Mouse (Mus musculus) cerebellum, postnatal 25 days (tissue): ENCODE results near the gene Ebf1.

Experiments used
- DNase-seq, 2 experiments: peaks; one replicate each; pipeline ENCODE4 v3.0.0; 2021; ENCODE audit warnings: mixed read lengths in 2 of 2

The Ebf1 gene

DNA sequence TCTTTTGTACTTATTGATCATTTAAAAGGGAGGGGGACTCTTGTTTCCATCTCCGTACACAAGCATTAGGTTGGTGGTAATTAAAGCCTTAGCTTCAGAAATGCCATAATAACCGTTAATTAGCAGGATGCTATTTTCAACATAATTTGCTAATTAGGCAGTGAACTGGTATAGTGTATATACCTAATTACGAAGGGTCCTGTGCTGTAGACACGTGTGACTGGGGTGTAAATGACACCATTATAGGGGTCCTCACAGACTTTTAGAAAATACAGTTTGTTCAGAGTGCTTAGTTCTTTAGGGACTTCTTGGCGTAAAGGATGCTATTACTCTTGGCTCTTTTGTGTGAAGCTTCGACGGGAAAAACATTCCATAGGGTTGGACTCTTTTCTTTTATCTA is 167.9 kb downstream of the Ebf1 start:
- no peak for DNase-seq

DNA sequence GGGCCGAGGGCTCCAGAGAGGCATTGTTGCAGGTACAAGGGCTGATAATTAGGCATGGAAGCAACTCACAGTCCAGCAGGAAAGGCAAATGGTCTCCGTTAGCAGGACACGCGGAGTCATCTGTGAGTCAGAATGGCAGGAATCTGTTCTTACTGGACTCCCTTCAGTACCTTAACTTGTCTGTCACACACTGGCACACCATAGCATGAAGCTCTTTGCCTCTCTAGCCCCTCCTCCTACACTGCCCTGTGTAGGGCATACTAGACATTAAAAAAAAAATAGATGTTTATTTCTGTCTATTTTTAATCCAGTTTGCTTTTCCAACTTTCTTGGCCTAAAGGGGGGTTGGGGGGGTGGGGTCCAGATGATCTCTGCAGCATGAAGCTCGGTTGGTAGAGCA is 168.4 kb downstream of the Ebf1 start:
- no peak for DNase-seq

DNA sequence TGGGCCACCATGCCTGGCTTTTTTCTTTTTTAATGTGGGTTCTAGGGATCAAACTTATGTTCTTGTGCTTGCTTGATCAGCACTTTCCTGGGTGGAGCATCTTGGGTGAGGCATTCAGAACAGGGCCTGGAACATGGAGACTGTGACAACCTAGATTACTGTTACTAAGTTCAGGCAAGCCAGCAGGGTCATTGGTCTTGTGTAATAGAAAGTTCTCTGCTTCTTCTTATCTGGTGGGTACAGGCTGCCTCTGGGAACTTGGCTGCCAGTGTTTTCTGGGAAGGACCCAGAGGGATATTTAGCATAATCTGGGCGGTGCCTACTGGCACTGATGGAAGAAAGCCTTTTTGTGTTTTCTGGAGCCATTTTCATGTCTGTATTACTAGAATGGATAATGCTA is 170.9 kb downstream of the Ebf1 start:
- DNase-seq: no peak

DNA sequence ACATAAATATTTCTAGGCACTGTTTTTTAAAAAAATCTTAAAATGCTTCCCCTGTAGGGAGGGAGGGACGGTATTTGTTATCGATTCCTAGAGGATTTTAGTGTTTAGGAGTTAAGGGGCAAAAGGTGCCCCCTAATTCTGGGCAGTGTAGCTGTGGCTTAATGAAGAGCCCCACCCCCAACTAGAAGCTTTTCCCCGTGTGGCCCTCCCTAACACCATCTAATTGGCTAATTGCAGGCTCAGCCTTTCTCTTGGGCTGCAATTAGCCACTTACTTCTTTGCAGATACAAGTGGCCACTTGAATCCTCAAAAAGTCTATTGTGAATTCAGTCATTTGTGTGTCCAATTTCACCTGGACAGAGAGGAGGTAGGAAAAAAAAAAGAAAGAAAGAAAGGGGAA is 175.7 kb downstream of the Ebf1 start:
- DNase-seq: no peak

DNA sequence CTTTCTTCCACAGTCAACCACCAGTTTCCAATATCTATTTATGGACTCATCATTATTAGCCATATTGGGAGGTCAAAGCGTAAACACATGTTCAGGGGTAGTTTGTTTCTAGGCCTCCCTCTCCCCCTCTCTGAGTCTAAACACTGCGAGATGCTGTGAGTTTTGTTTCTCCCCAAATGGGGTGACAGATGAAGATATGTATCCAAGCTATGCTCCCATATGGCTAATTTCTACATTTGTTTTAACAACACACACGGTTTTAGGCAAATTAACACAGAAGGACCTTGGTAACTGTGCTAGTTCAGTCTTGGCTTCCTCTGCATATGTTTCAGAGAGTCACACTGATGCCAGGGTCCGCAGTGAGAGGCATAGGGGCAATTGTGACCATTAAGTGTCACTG is 177.8 kb downstream of the Ebf1 start:
- DNase-seq: no peak

DNA sequence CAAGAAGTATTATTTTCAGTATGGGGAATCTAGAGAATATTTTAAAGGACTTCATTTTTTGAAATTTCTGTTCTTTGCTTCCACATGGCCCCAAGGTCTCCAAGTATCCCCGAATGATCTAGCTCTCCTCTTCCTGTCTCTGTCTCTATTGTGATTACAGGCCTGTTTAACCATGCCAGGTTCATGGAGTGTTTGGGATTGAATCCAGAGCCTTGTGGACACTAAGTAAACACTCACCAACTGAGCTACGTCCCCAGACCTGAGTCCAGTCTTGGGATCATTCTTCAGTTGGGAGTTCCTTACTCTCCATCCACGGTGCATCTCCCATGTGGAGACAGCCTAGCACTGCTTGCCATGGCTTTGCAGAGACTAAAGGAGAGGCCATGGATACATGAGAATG is 178.7 kb downstream of the Ebf1 start:
- DNase-seq: peak; percentile 18 to 62

DNA sequence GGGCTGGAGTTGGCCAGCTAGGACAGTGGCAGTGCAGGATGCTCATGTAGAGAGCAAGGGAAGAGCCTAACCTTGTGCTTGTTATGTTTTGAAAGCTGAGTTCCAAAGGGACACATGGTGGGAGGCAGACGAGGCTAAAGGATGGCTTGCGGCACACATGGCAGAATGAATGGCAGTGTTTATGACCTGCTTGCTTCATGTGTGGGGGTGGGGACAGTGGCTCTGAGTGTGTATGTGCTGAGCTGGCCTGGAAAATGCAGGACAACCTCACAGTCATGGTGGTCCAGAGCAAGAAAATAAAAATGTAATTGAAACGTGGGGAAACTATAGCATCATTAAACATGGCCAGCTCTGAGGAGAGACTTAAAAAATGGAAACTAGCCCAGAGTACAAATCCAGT is 181.2 kb downstream of the Ebf1 start:
- no peak for DNase-seq

DNA sequence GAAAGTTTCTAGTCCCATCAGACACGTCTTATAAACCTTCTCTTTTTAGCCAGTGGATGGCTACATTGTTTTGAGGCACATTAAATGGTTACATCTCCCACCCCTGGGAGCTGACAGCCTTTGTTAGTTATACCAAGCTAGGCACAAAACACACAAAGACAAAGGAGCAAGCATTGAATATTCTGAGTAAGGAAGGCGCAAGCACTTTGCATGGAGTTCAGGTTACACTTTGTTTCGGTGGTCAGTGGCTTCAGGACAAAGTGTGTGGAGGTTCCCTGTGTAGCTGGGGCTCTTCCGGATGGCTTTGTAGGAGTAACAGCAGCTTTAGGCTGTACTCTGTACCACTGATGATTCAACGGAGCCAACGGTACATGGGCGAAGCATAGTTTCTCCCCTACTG is 186.9 kb downstream of the Ebf1 start:
- DNase-seq: no peak

DNA sequence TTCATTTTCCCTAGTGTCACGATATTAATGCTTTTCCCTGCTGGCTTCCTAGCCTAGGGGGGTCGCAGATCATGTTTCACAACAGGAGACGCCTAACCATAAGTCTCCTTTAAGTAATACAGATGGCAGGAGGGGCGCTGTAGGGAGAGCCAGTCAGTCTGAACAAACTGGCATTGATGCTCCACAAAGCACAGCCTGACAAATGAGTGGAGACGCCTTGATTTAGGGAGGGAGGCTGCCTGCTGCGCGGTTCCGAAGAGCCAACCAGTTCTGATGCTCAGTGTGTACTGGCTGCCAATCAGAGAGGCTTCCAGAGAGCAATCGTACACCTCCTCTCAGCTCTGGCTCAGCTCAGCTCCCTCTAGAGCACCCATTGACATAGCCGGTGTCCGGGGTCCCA is 189.5 kb downstream of the Ebf1 start:
- DNase-seq: peak; percentile 81 to 86

DNA sequence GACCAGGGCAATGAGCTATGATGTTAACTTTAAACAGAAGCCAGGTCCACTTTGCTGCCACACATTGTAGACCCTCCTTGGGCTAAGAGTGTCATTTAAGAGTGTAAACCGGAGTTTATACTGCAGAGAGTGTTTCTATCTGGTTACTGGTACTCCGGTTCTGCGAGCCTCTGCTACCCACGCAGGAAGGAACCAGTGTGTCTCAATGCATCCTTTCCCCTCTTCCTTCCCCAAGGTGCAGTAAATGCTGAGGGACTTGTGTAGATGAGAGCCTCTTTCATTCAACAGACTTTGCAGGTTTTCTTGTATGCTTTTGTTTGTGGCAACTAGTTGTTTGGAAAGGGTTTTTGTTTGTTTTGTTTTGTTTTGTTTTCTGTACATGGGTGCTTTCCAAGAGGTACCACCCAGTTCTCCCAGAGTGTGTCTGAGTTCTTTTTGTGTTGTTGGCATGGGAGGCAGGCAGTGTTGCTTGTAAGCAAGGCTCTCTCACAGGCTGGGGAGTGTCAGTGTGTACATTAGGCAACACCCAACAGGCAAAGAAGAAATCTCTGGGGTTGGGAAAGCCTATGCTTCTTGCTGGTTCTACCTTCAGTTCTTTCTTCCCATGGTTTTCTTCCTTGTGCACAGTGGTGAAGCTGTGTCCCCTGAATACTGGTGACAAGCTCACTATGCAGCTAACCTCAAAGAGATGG is 191.9 kb downstream of the Ebf1 start:
- DNase-seq: no peak

DNA sequence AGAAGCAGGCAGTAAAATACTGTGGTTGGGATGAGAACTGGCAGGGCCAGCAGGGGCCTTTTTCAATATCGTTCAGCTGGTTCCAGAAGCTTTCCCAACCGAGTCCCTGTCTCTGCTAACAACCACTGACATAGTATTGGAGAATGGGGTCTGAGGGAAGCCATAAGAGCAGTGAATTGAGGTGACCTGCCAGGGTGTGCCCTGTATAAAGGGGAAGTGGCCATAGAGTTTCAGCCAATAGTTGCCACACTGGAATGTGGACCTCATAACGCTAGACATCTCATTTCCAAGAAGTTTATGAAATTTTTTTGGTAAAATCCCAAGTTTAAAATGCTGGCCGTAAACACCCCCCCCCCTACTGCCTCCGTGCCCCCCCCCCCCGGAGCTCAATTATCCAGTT is 193.9 kb downstream of the Ebf1 start:
- DNase-seq: no peak

DNA sequence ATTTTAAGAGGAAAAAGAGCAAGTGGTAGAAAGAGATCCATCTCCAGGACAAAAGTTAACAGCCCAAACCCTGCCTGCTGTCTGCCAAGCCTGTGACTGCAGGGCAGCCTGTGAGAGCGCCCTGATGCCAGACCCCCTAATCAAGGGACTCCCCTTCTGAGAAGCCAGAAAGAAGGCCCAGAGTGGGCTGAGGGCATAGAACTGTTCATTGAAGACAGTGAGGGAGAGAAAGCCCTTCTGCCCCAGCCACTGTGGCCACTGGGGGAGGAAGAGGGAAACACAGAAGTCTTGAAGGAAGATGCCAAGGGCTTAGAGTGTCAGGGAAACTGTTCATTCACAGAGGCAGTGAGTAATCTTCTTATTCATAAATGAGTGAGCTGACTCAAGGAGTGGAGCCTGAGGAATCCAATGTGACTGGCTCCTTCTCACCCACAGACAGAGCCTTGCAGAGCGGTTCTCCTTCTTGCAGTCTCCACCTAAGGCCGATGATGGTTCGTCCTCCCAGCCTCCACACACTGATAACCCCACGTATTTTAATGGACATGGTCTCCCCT is 195.2 kb downstream of the Ebf1 start:
- DNase-seq: no peak

DNA sequence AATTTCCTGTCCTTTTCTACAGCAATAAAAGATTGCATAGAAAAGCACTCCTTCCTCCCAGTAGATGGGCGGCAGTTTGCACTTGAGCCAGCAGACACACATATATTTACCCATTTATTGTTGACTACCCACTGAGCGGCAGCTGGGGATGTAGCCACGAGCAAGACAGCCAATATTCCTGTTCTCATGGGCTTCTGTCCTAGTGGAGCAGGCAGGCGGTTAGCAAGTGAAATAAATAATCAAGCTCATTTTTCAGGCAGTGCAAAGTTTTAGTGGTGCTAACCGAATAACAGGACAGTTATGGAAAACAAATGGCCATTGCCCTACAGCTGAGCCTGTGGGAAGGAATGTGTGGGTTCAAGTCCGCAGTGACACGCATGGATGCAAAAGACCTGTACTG is 196.4 kb downstream of the Ebf1 start:
- no peak for DNase-seq

DNA sequence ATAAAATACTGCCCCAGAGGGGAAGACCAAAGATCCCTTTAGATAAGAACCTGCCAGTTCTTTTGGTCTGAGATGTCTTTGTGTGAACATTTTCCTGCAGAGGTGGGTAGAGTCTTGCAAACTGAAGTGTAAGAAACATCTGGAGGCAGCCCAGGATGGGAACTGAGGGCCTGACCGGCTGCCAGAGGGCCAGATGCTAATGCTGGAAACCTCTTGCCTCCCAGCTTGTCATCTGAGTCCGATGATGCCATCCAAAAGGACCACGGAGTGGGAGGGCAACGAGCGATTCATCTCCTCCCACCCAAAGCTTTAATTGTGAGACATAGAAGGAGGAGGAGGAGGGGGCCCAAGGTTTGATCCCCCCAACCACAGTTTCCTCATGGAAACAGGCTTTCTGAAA is 197.7 kb downstream of the Ebf1 start:
- no peak for DNase-seq

DNA sequence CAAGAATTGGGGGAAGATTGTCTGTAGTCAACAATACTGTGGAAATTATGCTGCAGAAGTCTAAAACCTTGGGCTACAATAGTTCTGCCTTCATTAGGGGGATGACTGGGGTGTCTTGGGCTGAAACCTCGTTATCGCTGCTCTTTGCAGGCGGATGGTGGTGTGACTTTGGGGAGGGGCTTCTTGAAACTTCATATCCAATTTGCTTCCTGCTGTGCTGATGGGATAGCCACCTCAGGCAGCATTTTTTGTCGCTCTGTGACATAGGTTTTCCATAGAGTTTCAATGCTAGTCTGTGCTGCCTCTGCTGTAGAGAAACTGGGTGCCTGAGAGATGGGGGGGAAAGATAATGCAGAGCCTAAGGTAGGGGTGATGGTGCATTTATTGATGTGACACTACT is 198.9 kb downstream of the Ebf1 start:
- no peak for DNase-seq

DNA sequence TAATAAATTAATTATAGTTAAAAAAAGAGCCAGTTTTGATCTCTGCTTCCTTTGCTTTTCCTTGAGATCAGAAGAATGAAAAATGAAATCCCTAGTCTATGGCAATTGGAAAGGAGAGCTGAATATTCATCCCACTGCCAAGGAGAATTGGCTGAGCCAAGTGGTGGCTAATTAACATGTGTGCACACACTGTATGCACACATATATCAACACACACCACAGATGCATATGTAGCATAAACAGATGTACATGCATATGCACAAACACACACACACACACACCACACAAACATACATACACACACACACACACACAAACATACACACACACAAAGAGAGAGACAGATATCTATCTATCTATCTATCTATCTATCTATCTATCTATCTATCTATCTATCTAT is 205.2 kb downstream of the Ebf1 start:
- DNase-seq: no peak

DNA sequence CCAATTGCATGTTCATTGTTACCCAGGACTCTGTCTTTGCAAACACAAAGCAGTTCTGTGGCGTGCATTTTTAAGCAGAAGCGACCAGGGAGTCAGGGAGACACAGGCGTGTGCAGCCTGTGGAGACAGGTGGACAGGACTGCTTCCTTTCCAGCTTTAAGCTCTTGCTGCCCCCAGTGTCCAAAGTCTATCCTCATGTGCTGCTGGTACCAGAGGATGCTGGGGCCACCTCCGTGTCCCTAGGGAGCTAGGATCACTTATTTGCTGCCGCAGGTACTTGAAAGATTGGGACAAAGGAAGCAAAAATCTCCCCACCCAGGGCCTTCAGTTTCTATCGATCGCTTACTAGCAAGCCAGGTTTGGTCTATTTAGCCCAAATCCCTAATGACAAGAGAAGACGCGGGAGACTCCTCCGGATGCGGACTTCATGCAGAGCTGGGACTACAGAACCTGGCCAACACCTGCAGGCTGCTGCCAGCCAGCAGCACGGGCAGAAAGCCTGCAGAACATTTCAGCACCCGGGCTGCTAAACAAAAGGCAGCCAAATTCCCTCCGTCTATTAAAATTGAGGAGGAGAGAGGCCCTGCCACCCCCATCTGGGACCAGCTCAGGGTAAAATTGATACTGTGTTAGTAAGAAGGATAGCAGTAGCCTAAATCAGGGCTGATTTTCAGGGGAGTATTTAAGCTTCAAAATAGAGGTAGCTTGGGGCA is 215.3 kb downstream of the Ebf1 start:
- DNase-seq: peak; percentile 47 to 55

DNA sequence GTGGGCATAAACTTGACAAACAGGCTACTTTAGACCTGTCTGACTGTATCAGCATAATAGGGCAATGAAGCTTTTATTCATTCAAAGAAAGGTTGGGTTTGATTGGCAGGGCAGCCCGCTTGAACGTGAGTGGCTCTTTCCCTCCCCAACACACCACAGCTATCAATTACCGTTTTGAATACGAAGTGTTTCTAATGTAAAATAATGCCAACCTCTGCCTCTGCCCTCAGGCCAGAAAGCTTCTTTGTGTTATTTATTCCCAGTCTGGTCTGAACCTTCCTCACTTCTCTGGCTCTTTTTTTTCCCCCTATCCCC is 215.8 kb downstream of the Ebf1 start:
- no peak for DNase-seq

DNA sequence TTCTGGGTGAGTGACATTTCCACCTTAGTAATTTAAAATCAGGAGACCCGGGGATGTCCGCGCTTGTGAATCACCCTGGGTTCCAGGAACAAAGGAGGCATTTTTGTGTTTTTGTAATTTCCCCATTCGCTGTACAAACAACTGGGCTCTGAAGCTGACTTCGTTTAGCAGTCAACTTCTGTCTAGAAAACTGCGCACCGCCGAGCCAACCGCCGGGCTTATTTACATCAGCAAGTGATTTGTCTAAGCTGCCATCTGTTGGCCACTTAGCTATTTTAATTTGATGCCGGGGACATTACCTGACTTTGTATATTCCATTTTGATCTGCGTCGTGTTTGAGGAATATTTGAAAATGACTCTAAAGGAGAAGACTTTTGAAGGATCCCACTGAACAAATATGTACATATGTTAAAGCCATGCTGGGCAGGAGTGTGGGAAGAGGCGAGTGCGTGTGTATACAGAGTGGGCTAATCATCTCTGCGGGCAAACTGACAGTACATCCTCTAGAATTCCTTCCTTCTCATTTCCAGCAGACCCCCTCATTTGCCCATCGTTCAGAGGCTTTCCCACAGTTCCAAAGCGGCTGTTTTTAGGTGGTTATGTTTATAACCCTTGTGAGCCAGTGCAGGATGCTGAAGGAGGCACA is 216.4 kb downstream of the Ebf1 start:
- peak; percentile 38 to 64 for DNase-seq

DNA sequence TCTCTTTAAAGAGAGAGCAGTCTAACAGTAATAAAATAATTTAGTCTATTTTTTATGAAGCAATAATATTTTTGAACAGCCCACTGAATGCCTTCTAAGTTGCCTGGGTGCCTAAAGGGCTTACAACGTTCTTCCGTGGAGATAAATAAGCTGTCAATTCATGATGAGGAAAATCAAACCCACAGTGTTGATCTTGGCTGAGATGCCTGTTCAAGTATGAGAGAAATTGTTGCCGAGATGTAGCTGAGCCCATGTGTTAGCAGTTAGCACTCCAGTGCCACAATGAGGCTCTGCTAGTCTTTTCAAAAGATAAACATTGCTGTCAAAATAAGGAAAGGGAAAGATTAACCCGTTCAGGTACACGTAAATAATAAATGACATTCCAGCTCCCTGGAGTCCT is 218.0 kb downstream of the Ebf1 start:
- no peak for DNase-seq

DNA sequence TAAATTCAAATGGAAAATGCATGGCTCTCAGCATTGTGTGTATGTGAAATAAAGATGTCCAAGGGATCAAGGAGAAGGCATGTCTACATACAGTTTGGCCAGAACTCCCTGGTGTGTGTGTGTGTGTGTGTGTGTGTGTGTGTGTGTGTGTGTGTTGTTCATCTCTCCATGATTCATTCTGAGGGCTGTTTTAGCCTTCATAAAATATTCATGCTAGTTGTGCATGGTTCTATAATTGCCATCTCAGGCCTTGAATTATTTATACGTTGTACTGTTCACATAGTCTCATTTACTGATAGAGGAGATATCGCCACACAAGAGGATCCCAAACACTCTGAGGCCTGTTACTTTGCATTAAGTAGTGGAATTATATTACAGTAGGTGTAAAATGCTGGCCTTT is 220.5 kb downstream of the Ebf1 start:
- no peak for DNase-seq

DNA sequence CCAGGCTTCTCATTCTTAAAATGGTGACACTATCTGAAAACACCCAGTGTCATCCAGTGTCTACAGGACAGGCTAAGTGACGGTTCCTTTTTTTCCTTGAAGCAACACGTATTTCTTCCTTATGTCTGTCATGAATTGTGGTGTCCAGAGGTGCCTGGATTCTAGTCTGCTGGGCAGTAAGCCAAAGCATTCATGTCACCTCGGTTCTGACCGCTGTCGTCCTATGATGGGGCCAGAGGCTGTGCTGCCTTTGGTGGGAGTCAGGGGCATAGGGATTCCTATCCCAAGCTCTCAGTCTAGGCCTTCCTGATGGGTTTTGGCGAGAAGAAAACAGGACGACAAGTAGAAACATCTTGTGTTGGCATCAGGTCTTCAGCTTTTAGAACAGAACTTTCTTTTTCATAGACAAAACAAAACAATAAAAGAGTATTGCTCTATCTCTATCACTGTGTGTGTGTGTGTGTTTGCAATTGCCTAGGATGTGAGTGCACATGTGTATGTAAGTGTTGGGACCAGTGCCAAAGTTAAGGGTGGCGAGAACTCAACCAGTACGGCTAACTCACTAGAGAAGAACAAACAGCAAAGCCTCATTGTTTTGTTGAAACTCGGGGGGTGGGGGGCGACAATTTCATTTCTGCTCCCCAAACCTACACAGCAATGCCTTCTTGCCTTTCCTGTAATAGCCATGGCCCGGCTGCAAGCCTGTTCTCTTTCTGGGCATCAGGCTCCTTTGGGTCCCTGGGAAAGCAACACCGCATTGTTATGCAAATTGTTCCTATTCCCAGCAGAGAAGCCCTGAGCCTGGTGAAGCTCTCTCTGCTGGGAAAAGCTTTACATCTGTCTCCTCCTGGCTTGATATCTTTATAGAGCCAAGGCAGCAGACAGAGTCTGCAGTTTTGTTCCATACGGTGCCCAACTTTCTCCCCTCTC is 224.3 kb downstream of the Ebf1 start:
- peak in 1 of 2 experiments; percentile 8 for DNase-seq

DNA sequence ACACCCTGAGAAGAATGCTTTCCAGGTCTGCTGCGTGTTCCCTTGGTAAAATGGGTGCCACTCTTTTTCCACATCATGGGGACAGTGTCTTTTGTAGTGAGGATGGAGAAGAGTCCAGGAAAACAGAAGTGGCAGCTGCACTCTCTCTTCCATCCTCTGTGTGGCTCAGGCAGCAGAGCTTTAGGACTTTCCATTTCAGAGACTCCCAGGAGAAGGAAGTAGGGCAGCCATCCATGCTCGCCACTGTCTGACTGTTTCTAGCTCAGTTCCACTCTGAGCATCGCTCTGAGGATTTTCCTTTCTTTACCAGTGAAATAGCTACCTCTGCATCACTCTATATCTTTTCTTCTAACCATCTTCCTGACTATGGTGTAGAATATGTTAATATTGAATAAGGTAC is 234.8 kb downstream of the Ebf1 start:
- DNase-seq: no peak
